Mouse (Mus musculus) neural tube, embryonic 13.5 days (tissue): ENCODE data around the gene 9130023H24Rik. TPM values are rescaled to one million over a fixed set of nuclear protein-coding genes. Genes with fewer than 3 reads are reported as not detected.

Experiments used
- ATAC-seq: fragments of 200-750 bp; cut with Nextera tagmentation; 2 replicates; pipeline ENCODE4 v1.8.0; 2017; ENCODE audit warnings: low read depth, mild to moderate bottlenecking, moderate TSS enrichment, moderate library complexity
- H3K27ac ChIP-seq: fragments of 300-500 bp; sonication (generic); replicated peaks from 2 replicates; pipeline ENCODE4 v1.5.1; 2015; ENCODE audit warnings: moderate library complexity, mild to moderate bottlenecking, inconsistent platforms
- H3K27me3 ChIP-seq: fragments of 300-500 bp; sonication (generic); 2 replicates; pipeline ENCODE4 v1.6.1; 2015; ENCODE audit warnings: mild to moderate bottlenecking, inconsistent platforms
- H3K36me3 ChIP-seq: fragments of 300-500 bp; sonication (generic); 2 replicates; pipeline ENCODE4 v1.6.1; 2015; ENCODE audit warnings: mild to moderate bottlenecking, inconsistent platforms
- H3K4me1 ChIP-seq: fragments of 300-500 bp; sonication (generic); replicated peaks from 2 replicates; pipeline ENCODE4 v1.6.1; 2015; ENCODE audit warnings: inconsistent platforms
- H3K4me2 ChIP-seq: fragments of 300-500 bp; sonication (generic); 2 replicates; pipeline ENCODE4 v1.6.1; 2015; ENCODE audit warnings: inconsistent platforms, mild to moderate bottlenecking, moderate library complexity
- H3K4me3 ChIP-seq: fragments of 300-500 bp; sonication (generic); 2 replicates; pipeline ENCODE4 v1.5.1; 2015; ENCODE audit warnings: mild to moderate bottlenecking, inconsistent platforms
- H3K9ac ChIP-seq: fragments of 300-500 bp; sonication (generic); 2 replicates; pipeline ENCODE4 v1.6.1; 2015; ENCODE audit warnings: moderate library complexity, mild to moderate bottlenecking, inconsistent platforms
- H3K9me3 ChIP-seq: fragments of 300-500 bp; sonication (generic); 2 replicates; pipeline ENCODE4 v1.6.1; 2016; ENCODE audit warnings: inconsistent platforms
- WGBS: fragments of 180-500 bp; shearing (Covaris S2); methylation state at CpG from one replicate; pipeline ENCODE4 v1.1.7; 2015; 5-methylcytosine and 5-hydroxymethylcytosine counted together
- polyA plus RNA-seq: library from polyadenylated mRNA; unstranded; fragments of >200 nt; fragmentation: Nextera tagmentation; extraction: Ambion mirVana; gene quantifications from 2 replicates; pipeline ENCODE4 v1.2.1, GENCODE M21; 2015

The 9130023H24Rik gene
- polyA plus RNA-seq, 1 experiment from 2014 or later, result 9.8 TPM

DNA sequence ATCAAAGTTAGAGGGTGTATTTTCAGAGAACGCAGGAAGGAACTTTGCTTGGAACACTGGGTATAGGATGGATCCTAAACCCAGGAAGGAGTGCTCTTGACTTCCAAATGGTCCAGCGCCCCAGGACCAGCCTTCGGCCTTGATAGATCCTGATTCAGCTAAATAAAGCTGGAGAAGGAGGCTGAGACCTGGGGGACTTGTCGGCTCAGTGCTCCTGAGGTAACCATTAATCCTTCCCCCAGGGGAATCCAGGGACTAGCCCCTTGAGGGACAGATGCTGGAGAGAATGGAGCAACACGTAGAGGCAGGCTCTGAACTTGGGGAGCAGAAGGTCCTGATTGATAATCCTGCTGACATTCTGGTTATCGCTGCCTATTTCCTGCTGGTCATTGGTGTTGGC lies 27.6 kb upstream of the 9130023H24Rik start, which contains the start of gene Slc5a2:
Slc5a2 (plus strand) TSS at position 247 of the 400 bp plus-strand sequence.
- Histone ChIP-seq H3K9ac (no peak within 1 kb of the TSS), H3K27me3 (no peaks in the 10 kb centered on the region), H3K9me3 (no peaks in the 10 kb centered on the region), H3K36me3 (no peaks in the 10 kb centered on the region), H3K4me1 (no peaks in the 10 kb centered on the region), H3K4me3 (no peak within 1 kb of the TSS), H3K27ac (no peak within 1 kb of the TSS), H3K4me2 (no peak within 1 kb of the TSS)
- ATAC-seq, result no peak
- WGBS, result 84% methylated on average over 6 of the region's 6 CpGs

GRCm38 (mm10) chr7:128256783-128257334 lies 19.0 kb upstream of the 9130023H24Rik start:
- Histone ChIP-seq H3K4me2 (no peak overlapping the region), H3K4me1 (peaks cover 14% of the 10 kb centered on the region), H3K9me3 (no peaks in the 10 kb centered on the region), H3K9ac (no peak overlapping the region), H3K36me3 (no peaks in the 10 kb centered on the region), H3K27ac (no peak overlapping the region), H3K27me3 (peaks cover 10% of the 10 kb centered on the region; the same call in 1 of the 2 replicates), H3K4me3 (no peak overlapping the region)
- WGBS, result 48% methylated on average over 5 of the region's 5 CpGs
- no peak for ATAC-seq

GRCm38 (mm10) chr7:128255757-128256156 lies 17.9 kb upstream of the 9130023H24Rik start:
- H3K4me2 ChIP-seq, result no peak overlapping the region
- peaks cover 10% of the 10 kb centered on the region; the same call in 1 of the 2 replicates for H3K27me3 ChIP-seq
- H3K27ac ChIP-seq, result no peak overlapping the region
- no peaks in the 10 kb centered on the region for H3K36me3 ChIP-seq
- H3K9ac ChIP-seq, result no peak overlapping the region
- H3K4me1 ChIP-seq, result peaks cover 15% of the 10 kb centered on the region
- H3K4me3 ChIP-seq, result no peak overlapping the region
- no peak for ATAC-seq
- 86% methylated on average over 5 of the region's 5 CpGs for WGBS
- H3K9me3 ChIP-seq, result no peaks in the 10 kb centered on the region

- Histone ChIP-seq H3K9ac (no peak overlapping the region), H3K36me3 (no peaks in the 10 kb centered on the region), H3K9me3 (no peaks in the 10 kb centered on the region), H3K4me1 (peaks cover 15% of the 10 kb centered on the region), H3K4me3 (no peak overlapping the region), H3K27me3 (peaks cover 10% of the 10 kb centered on the region; the same call in 1 of the 2 replicates), H3K4me2 (no peak overlapping the region), H3K27ac (no peak overlapping the region)
- 50% methylated on average over 2 of the region's 2 CpGs for WGBS
- ATAC-seq, result no peak
These were observed 17.1 kb upstream of the 9130023H24Rik start for GRCm38 (mm10) chr7:128254978-128255377.

DNA sequence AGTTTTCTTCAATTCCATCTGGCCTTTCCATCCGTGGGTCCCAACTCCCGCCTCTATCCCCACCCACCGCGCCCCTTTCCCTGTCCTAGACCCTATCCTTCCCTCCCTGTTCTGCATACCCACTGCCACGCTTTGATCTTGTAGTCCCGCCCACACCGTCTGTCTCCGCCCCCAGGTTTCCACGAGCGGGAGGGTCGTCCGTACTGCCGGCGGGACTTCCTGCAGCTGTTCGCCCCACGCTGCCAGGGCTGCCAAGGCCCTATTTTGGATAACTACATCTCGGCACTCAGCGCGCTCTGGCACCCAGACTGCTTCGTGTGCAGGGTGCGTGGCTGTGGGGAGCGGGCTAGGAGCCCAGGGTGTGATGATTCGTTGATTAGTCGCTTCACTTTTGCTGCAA lies 14.8 kb upstream of the 9130023H24Rik start:
- ATAC-seq, result peak; percentile 57
- WGBS, result 7% methylated on average over 24 of the region's 24 CpGs
- H3K4me3 ChIP-seq, result peak overlapping the region; percentile 37
- no peak overlapping the region for H3K27ac ChIP-seq
- no peaks in the 10 kb centered on the region for H3K9me3 ChIP-seq
- peaks cover 10% of the 10 kb centered on the region; the same call in 1 of the 2 replicates for H3K27me3 ChIP-seq
- H3K36me3 ChIP-seq, result no peaks in the 10 kb centered on the region
- peak overlapping the region; percentile 56 for H3K9ac ChIP-seq
- peak overlapping the region; percentile 59 for H3K4me2 ChIP-seq
- H3K4me1 ChIP-seq, result peaks cover 15% of the 10 kb centered on the region

DNA sequence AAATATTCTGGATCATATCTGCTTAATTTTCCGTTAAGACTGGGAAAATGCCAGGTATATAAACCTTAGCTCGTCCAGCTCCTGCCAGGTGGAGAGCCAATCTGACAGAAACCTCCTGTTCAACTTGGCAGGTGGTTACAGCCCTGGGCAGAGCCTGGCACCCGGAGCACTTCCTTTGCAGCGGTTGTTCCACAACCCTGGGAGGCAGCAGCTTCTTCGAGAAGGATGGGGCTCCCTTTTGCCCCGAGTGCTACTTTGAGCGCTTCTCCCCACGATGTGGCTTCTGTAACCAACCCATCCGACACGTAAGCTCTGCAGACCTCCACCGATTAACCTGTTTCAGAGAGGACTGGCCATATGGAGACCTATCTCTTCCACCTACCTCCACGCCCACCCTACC lies 14.1 kb upstream of the 9130023H24Rik start:
- no peak overlapping the region for H3K4me3 ChIP-seq
- peak overlapping the region; percentile 59 for H3K4me2 ChIP-seq
- WGBS, result 48% methylated on average over 12 of the region's 12 CpGs
- ATAC-seq, result no peak
- no peak overlapping the region for H3K9ac ChIP-seq
- H3K27ac ChIP-seq, result no peak overlapping the region
- H3K9me3 ChIP-seq, result no peaks in the 10 kb centered on the region
- H3K36me3 ChIP-seq, result no peaks in the 10 kb centered on the region
- peaks cover 10% of the 10 kb centered on the region; the same call in 1 of the 2 replicates for H3K27me3 ChIP-seq
- peaks cover 19% of the 10 kb centered on the region for H3K4me1 ChIP-seq

DNA sequence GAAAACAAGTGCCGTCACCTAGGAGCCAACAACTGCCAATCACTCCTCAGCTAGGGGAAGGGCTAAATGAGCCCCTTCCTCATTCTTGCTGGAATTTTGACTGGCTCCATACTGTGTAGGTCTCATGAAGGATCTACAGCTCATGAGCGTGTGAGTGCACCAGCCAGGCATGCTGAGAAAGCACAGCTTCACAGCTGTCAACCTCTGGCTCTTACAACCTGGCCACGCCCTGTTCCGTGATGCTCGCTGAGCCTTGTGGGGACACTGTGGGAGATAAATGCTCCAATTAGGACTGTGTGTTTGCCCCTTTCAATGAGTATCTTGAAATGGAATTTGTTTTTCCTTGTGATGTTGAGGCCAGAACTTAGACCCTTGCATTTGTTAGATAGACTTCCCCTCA lies 12.2 kb upstream of the 9130023H24Rik start:
- no peaks in the 10 kb centered on the region for H3K9me3 ChIP-seq
- no peak overlapping the region for H3K9ac ChIP-seq
- peaks cover 33% of the 10 kb centered on the region for H3K4me1 ChIP-seq
- peaks cover 10% of the 10 kb centered on the region; the same call in 1 of the 2 replicates for H3K27me3 ChIP-seq
- H3K36me3 ChIP-seq, result peaks cover 3% of the 10 kb centered on the region; the same call in 1 of the 2 replicates
- no peak overlapping the region for H3K27ac ChIP-seq
- H3K4me3 ChIP-seq, result no peak overlapping the region
- ATAC-seq, result no peak
- 82% methylated on average over 5 of the region's 5 CpGs for WGBS
- H3K4me2 ChIP-seq, result no peak overlapping the region

- Histone ChIP-seq H3K4me3 (peak overlapping the region; percentile 46; the same call in 1 of the 2 replicates), H3K4me1 (peaks cover 33% of the 10 kb centered on the region), H3K9me3 (no peaks in the 10 kb centered on the region), H3K27me3 (peaks cover 10% of the 10 kb centered on the region; the same call in 1 of the 2 replicates), H3K27ac (no peak overlapping the region), H3K4me2 (peak overlapping the region; percentile 68), H3K9ac (peak overlapping the region; percentile 77), H3K36me3 (peaks cover 15% of the 10 kb centered on the region)
- ATAC-seq, result no peak
- 85% methylated on average over 10 of the region's 10 CpGs for WGBS
These were observed 10.5 kb upstream of the 9130023H24Rik start for GRCm38 (mm10) chr7:128248081-128249042.

DNA sequence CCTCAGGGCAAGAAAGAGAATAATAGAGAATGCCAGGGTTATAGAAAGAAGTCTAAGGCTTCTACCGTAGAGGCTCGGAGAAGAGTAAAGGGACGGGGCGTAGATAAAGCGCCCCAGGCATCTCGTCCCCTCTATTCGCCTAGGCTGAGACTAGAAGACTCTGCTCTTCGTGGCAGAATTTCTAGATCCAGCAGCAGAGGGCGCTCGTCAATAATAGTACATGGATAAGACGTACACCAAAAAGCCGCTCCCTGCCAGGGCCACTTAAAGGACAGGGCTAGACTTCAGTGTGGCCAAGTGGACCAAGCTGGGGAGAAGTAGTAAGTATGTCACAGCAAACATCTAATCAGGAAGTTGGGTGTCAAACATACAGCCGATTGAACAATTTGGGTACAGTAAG lies 9.6 kb upstream of the 9130023H24Rik start:
- Histone ChIP-seq H3K9me3 (no peaks in the 10 kb centered on the region), H3K9ac (peak overlapping the region; percentile 77), H3K36me3 (peaks cover 24% of the 10 kb centered on the region), H3K27ac (peak overlapping the region; percentile 83), H3K27me3 (0 out of 2 replicates have a peak, but pooled peaks cover 5% of the 10 kb centered on the region), H3K4me2 (peak overlapping the region; percentile 68), H3K4me3 (peak overlapping the region; percentile 46), H3K4me1 (peaks cover 25% of the 10 kb centered on the region)
- peak; percentile 80 for ATAC-seq
- WGBS, result 2% methylated on average over 13 of the region's 13 CpGs

- WGBS, result 2% methylated on average over 28 of the region's 30 CpGs
- Histone ChIP-seq H3K4me3 (peak within 1 kb of the TSS; percentile 46), H3K27me3 (no peaks in the 10 kb centered on the region), H3K9ac (peak within 1 kb of the TSS; percentile 77), H3K4me2 (peak within 1 kb of the TSS; percentile 68), H3K4me1 (peaks cover 18% of the 10 kb centered on the region), H3K36me3 (peaks cover 30% of the 10 kb centered on the region), H3K9me3 (no peaks in the 10 kb centered on the region), H3K27ac (peak within 1 kb of the TSS; percentile 83)
- ATAC-seq, result peak; percentile 62
These were observed 8.9 kb upstream of the 9130023H24Rik start, which contains the start of gene Tgfb1i1 for GRCm38 (mm10) chr7:128246496-128247391. TSS of gene Tgfb1i1 (plus strand) at chr7:128246812.

- Histone ChIP-seq H3K9ac (peak overlapping the region; percentile 41; the same call in 1 of the 2 replicates), H3K36me3 (peaks cover 41% of the 10 kb centered on the region), H3K27me3 (no peaks in the 10 kb centered on the region), H3K4me2 (no peak overlapping the region), H3K4me3 (no peak overlapping the region), H3K9me3 (no peaks in the 10 kb centered on the region), H3K27ac (no peak overlapping the region), H3K4me1 (peaks cover 26% of the 10 kb centered on the region)
- 91% methylated on average over 4 of the region's 4 CpGs for WGBS
- ATAC-seq, result no peak
These were observed 7.7 kb upstream of the 9130023H24Rik start for GRCm38 (mm10) chr7:128245547-128245946.
